Mouse (Mus musculus) liver, adult (tissue): ENCODE data around the gene Gm49373.

Source experiments
- GATA4 ChIP-seq: IDR thresholded peaks from 2 replicates; pipeline ENCODE4 v1.6.1; 2014; ENCODE audit warnings: mild to moderate bottlenecking, low read length; ENCODE audit not compliant: insufficient replicate concordance

Gm49373 gene

GRCm38 (mm10) chr9:21073044-21073840, at the start of gene Gm49373, which contains the start of gene Fdx1l:
TSS of gene Gm49373 (minus strand) at chr9:21073096.
TSS of gene Fdx1l (minus strand) at chr9:21073614.
- TF ChIP-seq GATA4: peak; percentile 45; the same call in 1 of the 2 replicates

GRCm38 (mm10) chr9:21121483-21121882, 48.6 kb upstream of the Gm49373 start:
- TF ChIP-seq GATA4: no peak

DNA sequence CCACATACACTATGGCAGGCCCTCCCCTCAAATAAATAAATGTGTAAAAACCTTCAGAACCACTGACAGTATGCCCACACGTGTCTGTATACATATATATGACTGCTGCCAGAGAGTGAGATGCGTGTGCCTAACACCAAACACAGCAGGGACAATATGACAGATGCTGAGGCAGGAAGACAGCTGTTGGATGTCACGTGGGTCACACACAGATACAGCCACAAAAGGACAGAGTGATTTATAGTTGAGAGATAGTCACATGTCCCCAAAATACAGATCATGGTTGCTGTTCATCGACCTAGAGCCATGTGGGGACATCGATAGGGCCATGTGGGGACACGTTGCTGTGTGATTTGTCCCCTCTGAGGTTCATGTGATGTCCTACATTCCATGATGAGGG, 44.2 kb upstream of the Gm49373 start:
- no peak for TF ChIP-seq GATA4

- no peak for TF ChIP-seq GATA4
Observed at GRCm38 (mm10) chr9:21115105-21115504, 42.2 kb upstream of the Gm49373 start.

GRCm38 (mm10) chr9:21114190-21114589, 41.3 kb upstream of the Gm49373 start:
- no peak for TF ChIP-seq GATA4

DNA sequence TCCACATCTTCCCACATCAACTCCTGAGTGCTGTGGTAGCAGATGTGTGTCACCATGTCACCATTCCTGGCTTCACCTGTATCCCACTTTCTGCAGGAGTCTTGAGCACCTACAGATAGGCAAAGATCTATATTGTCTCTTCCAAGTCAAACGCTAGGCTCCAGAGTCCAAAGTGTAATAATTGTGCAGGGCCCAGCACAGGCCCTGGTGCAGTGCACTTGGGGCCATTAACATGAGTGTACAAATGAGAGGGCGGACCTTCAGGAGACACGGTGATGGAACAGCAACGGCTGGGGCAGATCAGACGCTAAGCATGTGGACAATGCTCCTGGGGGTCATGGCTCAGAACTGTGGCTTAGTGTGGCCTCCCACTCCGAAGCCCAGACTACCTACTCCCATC, 40.9 kb upstream of the Gm49373 start:
- no peak for TF ChIP-seq GATA4

- no peak for TF ChIP-seq GATA4
Observed at GRCm38 (mm10) chr9:21107607-21108237, 34.8 kb upstream of the Gm49373 start.

GRCm38 (mm10) chr9:21105760-21106564, 33.1 kb upstream of the Gm49373 start:
- no peak for TF ChIP-seq GATA4

- TF ChIP-seq GATA4: no peak
Observed at GRCm38 (mm10) chr9:21104814-21105213, 31.9 kb upstream of the Gm49373 start.

DNA sequence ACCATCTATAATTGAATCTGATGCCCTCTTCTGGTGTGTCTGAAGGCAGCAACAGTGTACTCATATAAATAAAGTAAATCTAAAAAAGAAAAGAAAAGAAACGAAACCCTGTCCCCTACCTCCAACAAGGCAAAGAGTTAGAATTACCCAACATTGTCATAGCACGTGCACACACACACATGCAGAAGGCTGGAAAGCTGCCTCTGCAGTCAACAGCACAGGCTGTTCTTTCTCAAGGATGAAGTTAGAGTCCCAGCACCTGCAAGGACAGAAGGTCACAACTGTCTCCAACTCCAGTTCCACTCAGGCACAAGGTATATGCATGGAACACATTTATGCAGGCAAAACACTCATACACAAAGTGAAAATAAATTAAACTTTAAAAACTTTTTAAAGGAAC, 29.2 kb upstream of the Gm49373 start:
- TF ChIP-seq GATA4: no peak

DNA sequence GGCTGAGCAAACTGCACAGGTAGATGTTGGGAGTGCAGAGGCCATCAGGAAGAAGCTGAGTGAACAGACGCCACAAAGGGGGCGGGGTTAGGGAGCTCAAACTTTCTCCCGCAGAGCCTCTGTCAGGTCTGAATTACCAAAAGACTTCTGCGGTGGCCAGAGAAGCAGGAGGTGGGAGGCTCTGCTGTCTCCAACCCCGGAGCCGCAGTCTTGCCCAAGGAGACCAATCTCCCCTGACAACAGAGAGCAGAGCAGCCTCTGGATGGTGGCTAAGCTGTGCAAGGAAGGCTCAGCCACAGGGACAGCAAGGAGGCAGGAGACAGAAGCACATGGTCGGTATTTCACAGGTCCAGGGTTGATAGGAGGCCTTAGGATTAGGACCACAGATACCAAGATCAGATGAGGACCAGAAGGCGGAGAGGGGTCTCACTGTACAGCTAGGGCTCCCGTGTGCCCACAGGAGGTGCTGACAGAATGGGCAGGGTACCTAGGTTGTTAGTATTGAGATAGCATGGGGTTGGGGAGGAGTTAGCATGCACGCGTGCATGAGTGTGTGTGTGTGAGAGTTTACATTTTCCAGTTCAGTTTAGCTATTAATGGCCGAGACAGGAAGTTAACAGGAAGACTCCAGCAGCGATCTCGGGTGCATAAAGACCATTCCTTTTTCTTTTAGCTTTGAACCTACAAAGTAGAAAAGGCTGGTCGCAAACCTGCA, 27.7 kb upstream of the Gm49373 start:
- TF ChIP-seq GATA4: no peak

GRCm38 (mm10) chr9:21097793-21098192, 24.9 kb upstream of the Gm49373 start:
- TF ChIP-seq GATA4: no peak

DNA sequence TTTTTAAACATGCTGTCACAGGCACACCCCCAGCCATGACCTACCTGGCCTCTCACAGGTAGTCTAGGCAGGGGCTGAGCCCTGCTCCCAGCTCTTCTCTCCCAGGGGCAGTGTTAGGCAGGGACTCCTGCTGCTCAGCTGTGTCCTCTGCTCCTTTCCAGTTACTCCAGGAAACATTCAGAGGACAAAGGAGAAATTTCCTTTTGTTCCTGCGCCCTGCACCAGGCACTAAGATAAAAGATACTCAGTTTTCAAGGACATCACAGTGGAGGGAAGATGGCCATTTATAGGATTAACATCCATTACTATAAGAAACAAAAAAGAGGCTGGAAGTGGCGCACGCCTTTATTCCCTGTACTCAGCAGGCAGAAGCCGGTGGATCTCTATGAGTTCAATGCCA, 23.1 kb upstream of the Gm49373 start:
- TF ChIP-seq GATA4: no peak

DNA sequence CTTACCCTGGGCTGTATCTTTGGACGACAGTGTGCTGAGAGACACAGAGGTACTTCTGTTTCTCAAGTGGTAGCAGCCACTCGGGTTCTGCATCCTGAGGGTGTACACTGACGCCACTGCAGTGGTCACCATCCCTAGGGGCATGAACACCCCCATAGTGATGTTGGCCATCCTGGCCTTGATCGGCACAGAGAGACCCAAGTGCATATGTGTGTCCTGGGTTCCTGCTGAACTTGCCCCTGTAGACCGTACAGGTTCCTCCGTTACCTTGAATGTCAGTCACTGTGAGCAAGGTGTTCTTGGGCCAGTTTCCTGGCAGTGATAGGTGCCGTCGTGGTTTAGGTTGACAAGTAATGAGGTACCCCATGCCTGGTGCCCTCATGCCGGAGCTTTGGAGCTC, 20.5 kb upstream of the Gm49373 start:
- no peak for TF ChIP-seq GATA4

GRCm38 (mm10) chr9:21091707-21092320, 18.9 kb upstream of the Gm49373 start, which contains the start of the genes Gm38431 and Raver1:
TSS of gene Gm38431 (minus strand) at chr9:21091997.
TSS of gene Raver1 (minus strand) at chr9:21092008.
- peak; percentile 27; the same call in 1 of the 2 replicates for TF ChIP-seq GATA4
